Mouse (Mus musculus) lung, postnatal 0 days (tissue): ENCODE measurements around the gene Nudt6. TPM values are rescaled to one million over a fixed set of nuclear protein-coding genes. Genes with fewer than 3 reads are reported as not detected.

Experiments
- ATAC-seq: fragments of 200-750 bp; cut with Nextera tagmentation; 2 replicates; pipeline ENCODE4 v1.8.0; 2017; ENCODE audit warnings: moderate library complexity
- DNase-seq: peaks from one replicate; pipeline ENCODE4 v3.0.0-alpha.2; 2016; ENCODE audit warnings: low spot score
- H3K27ac ChIP-seq: fragments of 300-500 bp; sonication (generic); 2 replicates; pipeline ENCODE4 v1.5.1; 2014; ENCODE audit warnings: antibody characterized with exemption, mild to moderate bottlenecking, low read length, mixed read lengths
- H3K27me3 ChIP-seq: fragments of 300-500 bp; sonication (generic); replicated peaks from 2 replicates; pipeline ENCODE4 v1.6.1; 2014; ENCODE audit warnings: low read length, mixed read lengths; ENCODE audit not compliant: insufficient read depth
- H3K36me3 ChIP-seq: fragments of 300-500 bp; sonication (generic); 2 replicates; pipeline ENCODE4 v1.6.1; 2014; ENCODE audit warnings: low read length, mixed read lengths; ENCODE audit not compliant: insufficient read depth
- H3K4me1 ChIP-seq: fragments of 300-500 bp; sonication (generic); 2 replicates; pipeline ENCODE4 v1.6.1; 2014; ENCODE audit warnings: antibody characterized with exemption, low read depth, low read length, mixed read lengths; ENCODE audit not compliant: insufficient read depth
- H3K4me2 ChIP-seq: fragments of 300-500 bp; sonication (generic); replicated peaks from 2 replicates; pipeline ENCODE4 v1.6.1; 2014; ENCODE audit warnings: low read depth, mild to moderate bottlenecking, low read length, moderate library complexity, mixed read lengths
- H3K4me3 ChIP-seq: fragments of 300-500 bp; sonication (generic); 2 replicates; pipeline ENCODE4 v1.5.1; 2014; ENCODE audit warnings: low read depth, low read length
- H3K9ac ChIP-seq: fragments of 300-500 bp; sonication (generic); replicated peaks from 2 replicates; pipeline ENCODE4 v1.6.1; 2014; ENCODE audit warnings: low read depth, mild to moderate bottlenecking
- H3K9me3 ChIP-seq: fragments of 300-500 bp; sonication (generic); 2 replicates; pipeline ENCODE4 v1.6.1; 2016; ENCODE audit warnings: low read length, mixed read lengths
- CTCF ChIP-seq: IDR thresholded peaks from 2 replicates; pipeline ENCODE4 v1.5.1; 2016; ENCODE audit warnings: antibody characterized with exemption, mild to moderate bottlenecking
- EP300 ChIP-seq: IDR thresholded peaks from 2 replicates; pipeline ENCODE4 v1.6.1; 2016; ENCODE audit warnings: antibody characterized with exemption, mild to moderate bottlenecking, control low read depth
- WGBS: fragments of 180-500 bp; shearing (Covaris S2); extraction: QIAGEN DNeasy Blood & Tissue Kit; methylation state at CpG from one replicate; pipeline ENCODE4 v1.1.7; 2014; 5-methylcytosine and 5-hydroxymethylcytosine counted together
- polyA plus RNA-seq: library from polyadenylated mRNA; unstranded; fragments of >200 nt; fragmentation: Nextera tagmentation; extraction: Ambion mirVana; gene quantifications from 2 replicates; pipeline ENCODE4 v1.2.1, GENCODE M21; 2015

The Nudt6 gene
- polyA plus RNA-seq, 1 experiment from 2014 or later, result 8.8 TPM

- no peak overlapping the region for H3K9ac ChIP-seq
- no peaks in the 10 kb centered on the region; the same call in 1 of the 2 replicates for H3K4me1 ChIP-seq
- no peak overlapping the region for H3K27ac ChIP-seq
- WGBS, result 94% methylated on average over 3 of the region's 3 CpGs
- no peak for TF ChIP-seq CTCF
- no peak for TF ChIP-seq EP300
- peaks cover 11% of the 10 kb centered on the region; the same call in 1 of the 2 replicates for H3K36me3 ChIP-seq
- no peak for DNase-seq
- no peak overlapping the region for H3K4me2 ChIP-seq
- H3K27me3 ChIP-seq, result no peaks in the 10 kb centered on the region
- ATAC-seq, result no peak
- no peaks in the 10 kb centered on the region for H3K9me3 ChIP-seq
- no peak overlapping the region for H3K4me3 ChIP-seq
Measured at GRCm38 (mm10) chr3:37426069-37426468, 6.1 kb upstream of the Nudt6 start.

- TF ChIP-seq EP300 (no peak), CTCF (no peak)
- Histone ChIP-seq H3K36me3 (peaks cover 2% of the 10 kb centered on the region; the same call in 1 of the 2 replicates), H3K4me2 (peak overlapping the region; percentile 87), H3K9ac (peak overlapping the region; percentile 82; the same call in 1 of the 2 replicates), H3K4me3 (peak overlapping the region; percentile 87), H3K9me3 (no peaks in the 10 kb centered on the region), H3K27ac (no peak overlapping the region), H3K4me1 (peaks cover 2% of the 10 kb centered on the region; the same call in 1 of the 2 replicates), H3K27me3 (no peaks in the 10 kb centered on the region)
- WGBS, result 14% methylated on average over 3 of the region's 3 CpGs
- DNase-seq (peak; percentile 14), ATAC-seq (no peak)
Measured at GRCm38 (mm10) chr3:37421179-37421578, 1.2 kb upstream of the Nudt6 start.

GRCm38 (mm10) chr3:37420641-37421040 is 630 bp upstream of the Nudt6 start:
- peak overlapping the region; percentile 94 for H3K27ac ChIP-seq
- H3K4me1 ChIP-seq, result peaks cover 2% of the 10 kb centered on the region; the same call in 1 of the 2 replicates
- TF ChIP-seq EP300 (no peak), CTCF (no peak)
- no peaks in the 10 kb centered on the region for H3K9me3 ChIP-seq
- DNase-seq (no peak), ATAC-seq (no peak)
- peak overlapping the region; percentile 87 for H3K4me2 ChIP-seq
- H3K4me3 ChIP-seq, result peak overlapping the region; percentile 87
- no peaks in the 10 kb centered on the region for H3K36me3 ChIP-seq
- no peaks in the 10 kb centered on the region for H3K27me3 ChIP-seq
- WGBS, result under 1% methylated on average over 24 of the region's 24 CpGs
- H3K9ac ChIP-seq, result peak overlapping the region; percentile 82

- peak within 1 kb of the TSS; percentile 87 for H3K4me2 ChIP-seq
- peak within 1 kb of the TSS; percentile 82 for H3K9ac ChIP-seq
- peaks cover 2% of the 10 kb centered on the region; the same call in 1 of the 2 replicates for H3K4me1 ChIP-seq
- no peaks in the 10 kb centered on the region for H3K36me3 ChIP-seq
- 2% methylated on average over 38 of the region's 50 CpGs for WGBS
- H3K27me3 ChIP-seq, result no peaks in the 10 kb centered on the region
- TF ChIP-seq CTCF (no peak), EP300 (no peak)
- DNase-seq (peak; percentile 99), ATAC-seq (peak; percentile 94)
- H3K27ac ChIP-seq, result peak within 1 kb of the TSS; percentile 94
- H3K4me3 ChIP-seq, result peak within 1 kb of the TSS; percentile 87
- no peaks in the 10 kb centered on the region for H3K9me3 ChIP-seq
Measured at GRCm38 (mm10) chr3:37419458-37419991, 486 bp downstream of the Nudt6 start, which contains the start of gene Spata5. TSS of gene Spata5 (plus strand) at chr3:37419896.

- H3K4me3 ChIP-seq, result peak overlapping the region; percentile 75
- peak overlapping the region; percentile 56 for H3K9ac ChIP-seq
- no peaks in the 10 kb centered on the region for H3K27me3 ChIP-seq
- H3K36me3 ChIP-seq, result no peaks in the 10 kb centered on the region
- WGBS, result under 1% methylated on average over 30 of the region's 30 CpGs
- peak; percentile 32 for ATAC-seq
- H3K4me2 ChIP-seq, result peak overlapping the region; percentile 81
- H3K9me3 ChIP-seq, result no peaks in the 10 kb centered on the region
- TF ChIP-seq EP300 (no peak), CTCF (peak; percentile 59)
- H3K4me1 ChIP-seq, result peaks cover 2% of the 10 kb centered on the region; the same call in 1 of the 2 replicates
- no peak for DNase-seq
- H3K27ac ChIP-seq, result peak overlapping the region; percentile 90
Measured at GRCm38 (mm10) chr3:37418961-37419457, 1.0 kb downstream of the Nudt6 start.

GRCm38 (mm10) chr3:37418341-37418740 is 1.7 kb downstream of the Nudt6 start:
- no peak for DNase-seq
- no peaks in the 10 kb centered on the region for H3K36me3 ChIP-seq
- H3K9me3 ChIP-seq, result no peaks in the 10 kb centered on the region
- no peak overlapping the region for H3K4me3 ChIP-seq
- TF ChIP-seq EP300 (no peak), CTCF (no peak)
- no peak for ATAC-seq
- WGBS, result 58% methylated on average over 5 of the region's 5 CpGs
- no peaks in the 10 kb centered on the region for H3K27me3 ChIP-seq
- H3K9ac ChIP-seq, result no peak overlapping the region
- peak overlapping the region; percentile 81 for H3K4me2 ChIP-seq
- H3K27ac ChIP-seq, result peak overlapping the region; percentile 90; the same call in 1 of the 2 replicates
- peaks cover 2% of the 10 kb centered on the region; the same call in 1 of the 2 replicates for H3K4me1 ChIP-seq
